In genomic region chr6:63964735-63965134, GRCm38 (mm10) we compare ENCODE assay signal across 10 mouse cellular contexts.
DNase-seq lines count a peak whose midpoint lies in the region; ATAC-seq lines count a peak whose summit lies in the region.
"Had no signal": no experiment of that assay in that cellular context is flagged by ENCODE, and none has a peak within 500 bp of the region (broad histone marks: within the 10 kb centered on the region; RNA-seq: fewer than 3 reads in every experiment).

No protein-coding gene starts in this region.

- H3K4me1 ChIP-seq in hindbrain, embryonic 15.5 days (replicated peaks), result peaks cover 19% of the 10 kb centered on the region
- H3K4me1 ChIP-seq in intestine, embryonic 15.5 days (replicated peaks), result no peaks in the 10 kb centered on the region
- H3K4me1 ChIP-seq: embryonic facial prominence, embryonic 13.5 days; liver, embryonic 13.5 days had no signal

- H3K27ac ChIP-seq in hindbrain, embryonic 15.5 days (replicated peaks), result peak overlapping the region; percentile 69
- no peak overlapping the region for H3K27ac ChIP-seq in intestine, embryonic 15.5 days
- H3K27ac ChIP-seq: embryonic facial prominence, embryonic 13.5 days; gastrocnemius, adult 2 months; liver, embryonic 13.5 days had no signal

- 0 out of 2 replicates have a peak, but pooled peaks have one; percentile 47 for ATAC-seq in hindbrain, embryonic 15.5 days (ENCODE audit: low FRiP score, low read depth)
- ATAC-seq in intestine, embryonic 15.5 days, result no peak

- WGBS in hindbrain, embryonic 15.5 days, result 33% methylated on average over 2 of the region's 2 CpGs
- 35% methylated on average over 2 of the region's 2 CpGs for WGBS in intestine, embryonic 15.5 days

- no peak overlapping the region for H3K9ac ChIP-seq in hindbrain, embryonic 15.5 days
- H3K9ac ChIP-seq in intestine, embryonic 15.5 days, result no peak overlapping the region
- H3K9ac ChIP-seq: embryonic facial prominence, embryonic 13.5 days; liver, embryonic 13.5 days had no signal

- H3K36me3 ChIP-seq in hindbrain, embryonic 15.5 days, result no peaks in the 10 kb centered on the region
- no peaks in the 10 kb centered on the region for H3K36me3 ChIP-seq in intestine, embryonic 15.5 days
- H3K36me3 ChIP-seq: embryonic facial prominence, embryonic 13.5 days; liver, embryonic 13.5 days had no signal

- DNase-seq in layer of hippocampus, adult 9-11 months, result peak; percentile 4
- DNase-seq in layer of hippocampus, postnatal 36 days, result no peak
- DNase-seq in NIH3T3 (ENCODE audit: low read depth), result peak; percentile 4
- peak; percentile 11 for DNase-seq in cerebellum, adult 11-12 months
- DNase-seq in thymus, postnatal 36 days, result no peak
- DNase-seq: gastrocnemius, adult 2 months; liver, embryonic 13.5 days had no signal

- H3K4me2 ChIP-seq in hindbrain, embryonic 15.5 days, result no peak overlapping the region
- no peak overlapping the region for H3K4me2 ChIP-seq in intestine, embryonic 15.5 days (replicated peaks)
- H3K4me2 ChIP-seq: embryonic facial prominence, embryonic 13.5 days; liver, embryonic 13.5 days had no signal

- H3K9me3 ChIP-seq in hindbrain, embryonic 15.5 days, result no peaks in the 10 kb centered on the region
- no peaks in the 10 kb centered on the region for H3K9me3 ChIP-seq in intestine, embryonic 15.5 days
- H3K9me3 ChIP-seq: embryonic facial prominence, embryonic 13.5 days; liver, embryonic 13.5 days had no signal

- no peak overlapping the region for H3K4me3 ChIP-seq in hindbrain, embryonic 15.5 days
- no peak overlapping the region for H3K4me3 ChIP-seq in intestine, embryonic 15.5 days (replicated peaks)
- H3K4me3 ChIP-seq: embryonic facial prominence, embryonic 13.5 days; gastrocnemius, adult 2 months; liver, embryonic 13.5 days had no signal

- H3K27me3 ChIP-seq in hindbrain, embryonic 15.5 days, result no peaks in the 10 kb centered on the region
- no peaks in the 10 kb centered on the region for H3K27me3 ChIP-seq in intestine, embryonic 15.5 days (replicated peaks)
- H3K27me3 ChIP-seq: embryonic facial prominence, embryonic 13.5 days; liver, embryonic 13.5 days had no signal

Comparison
In these comparisons a context has a peak if more than half of its experiments do, and no peak if none do; other contexts are left out.
1. DNase-seq: peak in layer of hippocampus, adult 9-11 months (single experiment), NIH3T3 (single experiment) and cerebellum, adult 11-12 months (single experiment); none in layer of hippocampus, postnatal 36 days (0 of 2) and thymus, postnatal 36 days (0 of 2).